Mouse (Mus musculus): ENCODE measurements around the gene Nr0b2.

GRCm38 (mm10) chr4:133553448-133554330 lies 513 bp downstream of the Nr0b2 start:
- TF ChIP-seq CTCF (IDR thresholded peaks at IDR 0.05; ENCODE audit: borderline replicate concordance, insufficient read depth, low read length) (no peak), POLR2A (IDR thresholded peaks at IDR 0.05; ENCODE audit: low read depth, low read length) (no peak)
